Mouse (Mus musculus): ENCODE data around the gene Trim9. TPM values are rescaled to one million over a fixed set of nuclear protein-coding genes. Genes with fewer than 3 reads are reported as not detected.

Gene Trim9
- polyA plus RNA-seq (2012; rRNA removed) = 0.02 TPM in 1 of 2 replicates, not detected in the other

- WGBS = under 1% methylated on average over 43 of the region's 50 CpGs
- no peak within 1 kb of the TSS for H3K27ac ChIP-seq (ENCODE audit: insufficient read depth, low read length)
- H3K4me3 ChIP-seq (ENCODE audit: extremely low read depth, insufficient read depth, insufficient read length) = peak within 1 kb of the TSS; percentile 44
- TF ChIP-seq CTCF (IDR thresholded peaks at IDR 0.05; ENCODE audit: extremely low read depth, insufficient read depth, insufficient read length, insufficient replicate concordance) (no peak), POLR2A (IDR thresholded peaks at IDR 0.05; ENCODE audit: low read depth, low read length) (no peak)
- no peaks in the 10 kb centered on the region for H3K36me3 ChIP-seq (ENCODE audit: control insufficient read depth, insufficient read depth, low read length)
- DNase-seq (ENCODE audit: low read depth in 1 of 2, low spot score in 2 of 2) = peak; percentile 11 to 48
- H3K27me3 ChIP-seq (ENCODE audit: control insufficient read depth, insufficient read depth, low read length) = peaks cover 13% of the 10 kb centered on the region
- peaks cover 10% of the 10 kb centered on the region; the same call in 1 of the 2 replicates for H3K4me1 ChIP-seq (ENCODE audit: control insufficient read depth, insufficient read depth, insufficient read length)
Measured at GRCm38 (mm10) chr12:70347202-70347841, at the start of gene Trim9. Gene Trim9, minus strand, starts transcription at chr12:70347614.

GRCm38 (mm10) chr12:70395061-70395460, 47.6 kb upstream of the Trim9 start:
- WGBS = 73% methylated on average over 3 of the region's 3 CpGs
- Histone ChIP-seq H3K27me3 (ENCODE audit: control insufficient read depth, insufficient read depth, low read length) (no peaks in the 10 kb centered on the region), H3K27ac (ENCODE audit: insufficient read depth, low read length) (no peak overlapping the region), H3K36me3 (ENCODE audit: control insufficient read depth, insufficient read depth, low read length) (no peaks in the 10 kb centered on the region), H3K4me1 (ENCODE audit: control insufficient read depth, insufficient read depth, insufficient read length) (no peaks in the 10 kb centered on the region), H3K4me3 (ENCODE audit: extremely low read depth, insufficient read depth, insufficient read length) (no peak overlapping the region)
- TF ChIP-seq POLR2A (IDR thresholded peaks at IDR 0.05; ENCODE audit: low read depth, low read length) = no peak
- DNase-seq (ENCODE audit: low read depth in 1 of 2, low spot score in 2 of 2) = no peak

- no peaks in the 10 kb centered on the region for H3K27me3 ChIP-seq (ENCODE audit: control insufficient read depth, insufficient read depth, low read length)
- no peak overlapping the region for H3K27ac ChIP-seq (ENCODE audit: insufficient read depth, low read length)
- no peak overlapping the region for H3K4me3 ChIP-seq (ENCODE audit: extremely low read depth, insufficient read depth, insufficient read length)
- H3K4me1 ChIP-seq (ENCODE audit: control insufficient read depth, insufficient read depth, insufficient read length) = no peaks in the 10 kb centered on the region
- TF ChIP-seq POLR2A (IDR thresholded peaks at IDR 0.05; ENCODE audit: low read depth, low read length) (no peak), CTCF (IDR thresholded peaks at IDR 0.05; ENCODE audit: extremely low read depth, insufficient read depth, insufficient read length, insufficient replicate concordance) (no peak)
- no peak for DNase-seq (ENCODE audit: low read depth in 1 of 2, low spot score in 2 of 2)
- no peaks in the 10 kb centered on the region for H3K36me3 ChIP-seq (ENCODE audit: control insufficient read depth, insufficient read depth, low read length)
- WGBS = 90% methylated on average over 3 of the region's 3 CpGs
Measured at GRCm38 (mm10) chr12:70391236-70391635, 43.8 kb upstream of the Trim9 start.

- TF ChIP-seq CTCF (IDR thresholded peaks at IDR 0.05; ENCODE audit: extremely low read depth, insufficient read depth, insufficient read length, insufficient replicate concordance) = no peak
- TF ChIP-seq POLR2A (IDR thresholded peaks at IDR 0.05; ENCODE audit: low read depth, low read length) = no peak
- 90% methylated on average over 10 of the region's 10 CpGs for WGBS
- no peak for DNase-seq (ENCODE audit: low read depth in 1 of 2, low spot score in 2 of 2)
- Histone ChIP-seq H3K36me3 (ENCODE audit: control insufficient read depth, insufficient read depth, low read length) (no peaks in the 10 kb centered on the region), H3K27ac (ENCODE audit: insufficient read depth, low read length) (no peak overlapping the region), H3K4me3 (ENCODE audit: extremely low read depth, insufficient read depth, insufficient read length) (no peak overlapping the region), H3K27me3 (ENCODE audit: control insufficient read depth, insufficient read depth, low read length) (no peaks in the 10 kb centered on the region), H3K4me1 (ENCODE audit: control insufficient read depth, insufficient read depth, insufficient read length) (no peaks in the 10 kb centered on the region)
Measured at GRCm38 (mm10) chr12:70374976-70375375, 27.6 kb upstream of the Trim9 start.

GRCm38 (mm10) chr12:70372874-70373273, 25.5 kb upstream of the Trim9 start:
- TF ChIP-seq POLR2A (IDR thresholded peaks at IDR 0.05; ENCODE audit: low read depth, low read length) (no peak), CTCF (IDR thresholded peaks at IDR 0.05; ENCODE audit: extremely low read depth, insufficient read depth, insufficient read length, insufficient replicate concordance) (no peak)
- H3K27me3 ChIP-seq (ENCODE audit: control insufficient read depth, insufficient read depth, low read length) = no peaks in the 10 kb centered on the region
- DNase-seq (ENCODE audit: low read depth in 1 of 2, low spot score in 2 of 2) = no peak
- H3K27ac ChIP-seq (ENCODE audit: insufficient read depth, low read length) = no peak overlapping the region
- H3K4me1 ChIP-seq (ENCODE audit: control insufficient read depth, insufficient read depth, insufficient read length) = no peaks in the 10 kb centered on the region
- 86% methylated on average over 5 of the region's 5 CpGs for WGBS
- no peak overlapping the region for H3K4me3 ChIP-seq (ENCODE audit: extremely low read depth, insufficient read depth, insufficient read length)
- H3K36me3 ChIP-seq (ENCODE audit: control insufficient read depth, insufficient read depth, low read length) = no peaks in the 10 kb centered on the region

GRCm38 (mm10) chr12:70369348-70369747, 21.9 kb upstream of the Trim9 start:
- Histone ChIP-seq H3K4me3 (ENCODE audit: extremely low read depth, insufficient read depth, insufficient read length) (no peak overlapping the region), H3K27me3 (ENCODE audit: control insufficient read depth, insufficient read depth, low read length) (no peaks in the 10 kb centered on the region), H3K36me3 (ENCODE audit: control insufficient read depth, insufficient read depth, low read length) (no peaks in the 10 kb centered on the region), H3K4me1 (ENCODE audit: control insufficient read depth, insufficient read depth, insufficient read length) (no peaks in the 10 kb centered on the region; the same call in 1 of the 2 replicates), H3K27ac (ENCODE audit: insufficient read depth, low read length) (no peak overlapping the region)
- DNase-seq (ENCODE audit: low read depth in 1 of 2, low spot score in 2 of 2) = no peak
- TF ChIP-seq CTCF (IDR thresholded peaks at IDR 0.05; ENCODE audit: extremely low read depth, insufficient read depth, insufficient read length, insufficient replicate concordance) (no peak), POLR2A (IDR thresholded peaks at IDR 0.05; ENCODE audit: low read depth, low read length) (no peak)
- 90% methylated on average over 12 of the region's 12 CpGs for WGBS

- no peaks in the 10 kb centered on the region; the same call in 1 of the 2 replicates for H3K4me1 ChIP-seq (ENCODE audit: control insufficient read depth, insufficient read depth, insufficient read length)
- TF ChIP-seq CTCF (IDR thresholded peaks at IDR 0.05; ENCODE audit: extremely low read depth, insufficient read depth, insufficient read length, insufficient replicate concordance) (no peak), POLR2A (IDR thresholded peaks at IDR 0.05; ENCODE audit: low read depth, low read length) (no peak)
- no peak overlapping the region for H3K4me3 ChIP-seq (ENCODE audit: extremely low read depth, insufficient read depth, insufficient read length)
- no peak for DNase-seq (ENCODE audit: low read depth in 1 of 2, low spot score in 2 of 2)
- no peaks in the 10 kb centered on the region for H3K27me3 ChIP-seq (ENCODE audit: control insufficient read depth, insufficient read depth, low read length)
- H3K27ac ChIP-seq (ENCODE audit: insufficient read depth, low read length) = no peak overlapping the region
- WGBS = 84% methylated on average over 9 of the region's 9 CpGs
- H3K36me3 ChIP-seq (ENCODE audit: control insufficient read depth, insufficient read depth, low read length) = no peaks in the 10 kb centered on the region
Measured at GRCm38 (mm10) chr12:70368820-70369219, 21.4 kb upstream of the Trim9 start.
